Mouse (Mus musculus) gastrocnemius, adult 18-20 months (tissue): ENCODE measurements around the gene Cep41. TPM values are rescaled to one million over a fixed set of nuclear protein-coding genes. Genes with fewer than 3 reads are reported as not detected.
A peak's percentile ranks its signal among the peaks of the same experiment; 100 is the strongest.

ENCODE experiments used
- DNase-seq: peaks from one replicate; pipeline ENCODE4 v3.0.0; 2021; ENCODE audit warnings: low spot score
- total RNA-seq, 2 experiments: library from RNA; stranded (reverse); gene quantifications; 2 replicates each; pipeline ENCODE4 v1.2.3; 2021

Cep41 gene
- total RNA-seq, 2 experiments from 2014 or later = 0.78 to 0.80 TPM

DNA sequence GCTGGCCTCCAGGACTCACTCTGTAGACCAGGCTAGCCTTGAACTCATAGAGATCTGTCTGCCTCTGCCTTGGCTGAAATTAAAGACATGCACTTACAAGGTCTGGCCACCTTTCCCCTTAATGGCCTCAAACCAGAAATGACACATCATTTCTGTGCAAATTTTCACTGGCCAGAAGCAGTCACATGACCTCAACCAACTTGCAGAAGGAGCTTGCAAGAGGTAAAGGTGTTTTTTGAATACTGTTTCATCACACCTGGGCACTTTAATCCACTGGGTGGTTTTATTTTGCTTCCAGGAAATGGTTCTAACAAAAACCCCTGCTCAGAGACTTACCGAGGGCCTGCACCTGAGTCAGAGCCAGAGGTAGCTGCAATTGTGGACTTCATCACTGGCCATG, 63.6 kb downstream of the Cep41 start:
- no peak for DNase-seq

DNA sequence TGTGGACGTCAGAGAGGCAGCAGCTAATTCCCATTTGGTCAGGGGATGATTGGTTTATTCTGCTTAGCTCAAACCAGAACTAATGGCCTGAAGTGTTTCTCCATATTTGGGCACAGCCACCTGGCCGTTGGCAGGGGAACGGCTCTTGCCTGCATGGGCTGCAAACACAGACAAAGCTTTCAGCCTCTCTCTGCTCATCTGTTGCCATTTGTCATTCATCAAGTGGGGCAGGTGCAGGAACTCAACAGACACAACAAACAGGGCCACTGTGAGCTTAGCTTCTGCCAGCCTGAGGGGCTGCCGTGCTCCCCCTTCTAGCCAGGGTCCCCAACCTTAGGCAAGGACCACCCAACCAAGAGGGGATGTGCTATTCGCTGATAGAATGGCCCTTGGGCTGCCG, 65.4 kb downstream of the Cep41 start:
- DNase-seq = no peak

DNA sequence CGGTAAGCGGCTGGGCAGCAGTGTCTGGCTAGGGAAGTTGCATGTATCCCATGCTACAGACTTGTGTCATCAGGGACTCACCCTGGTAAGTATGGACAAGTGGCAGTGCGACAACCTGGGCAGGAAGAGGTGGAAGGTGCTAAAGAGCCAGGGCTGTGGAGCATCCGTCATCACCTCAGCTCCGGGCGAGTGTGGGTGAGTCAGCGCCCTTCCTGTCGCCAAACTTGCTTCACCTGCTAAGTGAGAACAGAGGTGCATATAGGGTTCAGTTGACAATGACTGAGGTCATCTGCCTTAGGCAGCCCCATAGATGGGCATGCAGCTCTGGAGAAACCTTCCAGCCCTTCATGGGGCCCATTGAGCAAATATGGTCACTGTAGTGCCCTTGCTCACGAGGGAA, 68.8 kb downstream of the Cep41 start:
- DNase-seq = no peak

- no peak for DNase-seq
Observed at GRCm38 (mm10) chr6:30621986-30622389, 71.6 kb downstream of the Cep41 start.

DNA sequence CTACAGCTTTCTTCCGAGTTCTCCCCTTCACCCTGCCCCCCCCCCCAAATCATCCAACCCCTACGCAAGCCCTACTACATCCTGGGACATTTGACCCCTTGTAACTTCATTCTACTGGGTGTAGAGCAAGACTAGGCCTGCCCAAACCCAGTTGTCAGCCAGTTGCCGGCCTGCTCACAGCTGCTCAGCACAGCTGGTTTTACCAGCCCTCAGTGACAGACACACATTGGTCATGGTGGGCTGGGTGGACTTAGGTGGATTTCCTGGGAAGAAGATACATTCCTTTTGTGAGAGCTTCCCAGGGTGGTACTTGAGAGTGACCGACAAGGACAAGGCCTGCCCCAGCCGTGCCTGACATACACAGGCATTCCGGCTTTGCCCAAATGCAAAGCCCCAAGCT, 72.6 kb downstream of the Cep41 start:
- DNase-seq = no peak

DNA sequence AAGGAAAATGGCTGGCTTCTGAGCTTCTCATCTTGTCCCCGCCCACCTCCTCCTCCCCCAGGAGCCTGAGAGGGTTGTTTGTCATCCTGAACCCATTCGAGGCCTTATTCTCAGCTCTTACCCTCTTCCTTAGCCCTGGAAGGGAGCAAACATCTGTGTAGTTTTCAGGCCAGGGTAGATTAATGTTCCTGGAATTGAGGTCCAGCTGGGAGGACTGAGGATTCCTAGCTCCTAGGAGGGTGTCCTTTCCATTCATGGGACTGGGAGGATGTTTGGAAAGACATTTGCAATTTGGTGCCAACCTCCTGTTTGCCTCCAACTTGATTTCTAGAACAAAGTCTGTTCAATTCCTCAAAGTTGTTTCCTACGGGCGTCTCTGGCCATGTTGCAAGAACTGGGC, 73.0 kb downstream of the Cep41 start:
- DNase-seq = peak; percentile 56

DNA sequence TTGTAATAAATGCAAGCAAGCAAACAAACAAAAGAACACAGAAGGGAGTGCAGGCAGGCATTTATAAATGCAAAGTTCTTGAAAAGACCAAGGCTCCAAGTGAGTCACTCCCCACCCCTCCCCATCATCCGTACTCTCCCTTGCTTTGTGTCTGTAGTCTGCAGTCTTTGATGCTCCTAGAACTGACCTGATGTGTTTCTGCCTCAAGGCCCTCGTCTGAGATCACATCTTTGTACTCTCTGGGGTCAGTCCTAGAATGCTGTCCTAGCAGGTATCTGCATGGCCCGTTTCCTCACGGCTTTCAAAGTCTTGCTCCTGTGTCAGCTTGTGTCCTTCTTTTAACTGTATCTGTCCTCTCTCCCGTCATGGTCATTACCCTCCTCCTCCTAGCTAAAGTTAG, 73.9 kb downstream of the Cep41 start:
- DNase-seq = no peak

DNA sequence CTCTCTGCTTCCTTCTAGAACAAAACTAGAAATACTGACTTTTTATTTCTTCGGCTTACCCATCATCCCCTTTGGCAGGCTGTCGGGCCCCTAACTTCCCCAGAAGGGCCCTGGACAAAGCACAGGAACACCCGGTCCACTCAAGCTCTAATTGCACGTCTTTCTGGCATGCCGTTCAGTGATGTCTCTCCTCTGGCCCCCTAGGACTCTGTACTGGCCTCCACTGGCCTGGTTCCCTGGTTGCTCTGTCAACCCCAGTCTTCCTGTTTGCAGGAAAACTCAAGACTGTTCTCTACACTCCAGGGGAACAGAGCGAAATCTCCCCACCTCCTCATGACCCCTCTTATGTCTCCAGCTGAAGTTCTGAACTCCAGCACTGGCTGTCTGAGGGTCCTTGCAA, 74.8 kb downstream of the Cep41 start:
- DNase-seq = peak; percentile 31

GRCm38 (mm10) chr6:30617959-30618590, 75.5 kb downstream of the Cep41 start:
- DNase-seq = peak; percentile 13

GRCm38 (mm10) chr6:30617020-30617958, 76.3 kb downstream of the Cep41 start:
- no peak for DNase-seq

GRCm38 (mm10) chr6:30616491-30616941, 77.0 kb downstream of the Cep41 start:
- DNase-seq = no peak

DNA sequence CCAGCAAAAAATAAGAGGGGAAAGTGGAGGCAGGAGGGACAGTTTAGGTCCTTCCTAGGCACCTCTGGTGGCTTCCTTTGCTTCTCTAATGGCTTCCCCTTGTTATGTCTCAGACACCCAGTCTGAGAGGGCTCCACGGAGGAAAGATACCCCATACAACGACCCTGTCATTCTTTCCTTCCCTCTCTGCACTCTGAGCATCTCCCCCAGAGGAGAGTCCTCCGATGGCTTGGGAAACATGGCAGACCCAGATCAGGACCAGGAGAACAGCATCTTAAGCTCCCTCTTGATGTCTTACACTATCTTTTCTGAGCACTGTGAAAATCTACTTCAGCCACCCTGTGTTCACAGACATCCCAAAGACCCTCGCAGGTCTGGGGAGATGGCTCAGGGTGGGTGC, 77.8 kb downstream of the Cep41 start:
- DNase-seq = no peak

- no peak for DNase-seq
Observed at GRCm38 (mm10) chr6:30614251-30614650, 79.3 kb downstream of the Cep41 start.

GRCm38 (mm10) chr6:30611212-30611611, 82.3 kb downstream of the Cep41 start:
- no peak for DNase-seq

DNA sequence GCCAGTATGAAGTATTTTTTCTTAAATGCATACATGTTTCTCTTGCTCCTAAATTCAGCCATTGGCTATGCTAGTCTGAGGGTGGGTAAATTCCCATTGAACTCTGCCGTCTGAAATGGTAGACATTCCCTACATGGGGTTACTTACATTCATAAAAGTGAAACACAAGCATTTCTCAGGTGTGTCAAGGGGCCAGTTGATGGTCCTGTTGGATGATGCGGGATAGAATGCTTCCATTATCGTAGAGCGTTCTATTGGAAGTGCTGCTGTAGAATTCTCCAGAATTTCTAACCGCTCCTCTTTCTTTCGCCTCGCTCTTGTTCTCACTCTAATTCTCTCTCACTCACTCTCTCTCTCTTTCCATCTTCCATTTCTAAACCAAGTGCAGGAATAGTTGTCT, 82.8 kb downstream of the Cep41 start, which contains the start of gene Cpa5:
Gene Cpa5, plus strand, starts transcription at position 301 of the 400 bp plus-strand sequence.
- DNase-seq = no peak

GRCm38 (mm10) chr6:30605672-30606071, 87.9 kb downstream of the Cep41 start:
- DNase-seq = no peak

- DNase-seq = no peak
Observed at GRCm38 (mm10) chr6:30605111-30605510, 88.4 kb downstream of the Cep41 start.

DNA sequence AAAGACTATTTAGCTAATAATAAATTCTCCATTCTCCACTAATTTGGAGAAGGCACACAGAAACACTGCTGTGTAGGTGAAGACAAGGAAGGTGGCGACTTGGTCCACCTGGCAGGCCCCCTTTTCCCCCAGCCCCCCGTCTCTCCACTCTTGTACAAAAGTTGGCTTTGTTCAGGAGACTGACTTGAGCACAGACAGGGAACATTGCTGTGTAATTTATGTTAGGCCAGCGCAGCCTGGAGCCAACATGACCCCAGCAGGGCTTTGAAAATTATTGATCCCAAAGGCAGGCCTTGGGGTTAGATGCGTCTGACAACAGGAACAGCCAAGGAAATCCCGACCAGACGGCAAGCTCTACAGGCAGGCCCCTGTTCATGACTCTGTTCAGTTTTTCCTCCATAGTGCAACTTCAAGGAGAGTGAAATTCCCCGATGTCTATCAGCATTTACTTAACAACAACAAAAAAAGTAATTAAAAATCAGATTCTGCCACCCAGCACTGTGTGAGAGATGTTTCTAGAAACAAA, 89.1 kb downstream of the Cep41 start:
- no peak for DNase-seq
